Mouse (Mus musculus) spleen, postnatal 14 days (tissue): ENCODE results near the gene Zbtb16.

Experiments used
- DNase-seq, 2 experiments: peaks; one replicate each; pipeline ENCODE4 v3.0.0; 2021 to 2022; ENCODE audit warnings: low spot score in 2 of 2

The Zbtb16 gene

DNA sequence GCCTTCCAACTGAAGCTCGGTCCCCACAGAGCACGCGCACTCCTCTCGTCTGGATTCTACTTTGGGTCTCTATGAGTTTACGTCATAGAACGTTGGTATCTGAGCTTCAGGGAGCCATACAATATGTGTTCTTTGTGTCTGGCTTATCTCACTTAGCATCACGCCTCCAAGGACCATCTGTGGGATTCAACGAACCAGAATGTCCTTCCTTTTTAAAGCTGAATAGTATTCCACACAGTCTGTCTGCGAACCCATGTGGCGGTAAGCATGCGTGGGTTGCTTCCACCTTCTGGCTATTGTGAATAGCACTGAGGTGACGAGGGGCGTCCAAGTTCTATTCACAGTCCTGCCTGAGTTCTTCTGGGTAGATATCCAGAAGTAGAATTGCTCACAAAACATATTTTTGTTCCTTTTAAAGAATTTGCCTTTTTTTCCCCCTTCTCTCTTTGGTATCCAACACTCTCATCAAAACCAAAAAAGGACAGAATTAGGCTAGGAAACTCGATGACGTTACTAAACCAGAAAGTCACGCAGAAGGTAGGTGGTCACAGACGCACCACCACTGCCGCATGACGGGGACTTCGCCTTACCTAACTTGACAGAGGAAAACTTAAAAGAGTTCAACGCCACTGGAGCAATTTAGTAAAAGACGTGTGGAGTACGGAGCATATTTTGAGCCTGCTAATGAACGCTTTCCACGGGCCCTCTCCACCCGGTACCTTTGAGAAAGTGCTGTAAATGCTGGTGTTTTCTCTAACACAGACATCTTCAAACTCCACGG is 32.4 kb downstream of the Zbtb16 start:
- DNase-seq: no peak

GRCm38 (mm10) chr9:48802374-48802773 is 33.6 kb downstream of the Zbtb16 start:
- DNase-seq: no peak

DNA sequence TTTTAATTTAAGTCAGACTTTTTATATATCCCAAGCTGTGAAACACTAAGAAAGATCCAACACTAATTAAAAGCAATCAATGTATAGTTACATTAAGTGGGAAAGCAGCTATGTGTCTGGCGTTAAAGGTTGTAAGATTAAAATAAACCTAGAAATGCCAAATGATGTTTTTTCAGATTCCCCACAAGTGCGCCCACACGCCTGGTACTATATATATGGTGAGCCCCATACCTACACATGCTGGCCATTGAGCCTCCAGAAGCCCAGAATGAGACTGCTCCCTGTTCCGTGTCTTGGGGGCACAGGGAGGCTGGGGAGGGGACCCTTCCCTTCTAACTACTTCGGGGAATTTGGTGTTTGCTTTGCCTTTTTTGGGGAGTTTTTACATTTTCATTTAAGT is 34.7 kb downstream of the Zbtb16 start:
- DNase-seq: no peak

GRCm38 (mm10) chr9:48800627-48801026 is 35.4 kb downstream of the Zbtb16 start:
- no peak for DNase-seq

GRCm38 (mm10) chr9:48798044-48798443 is 38.0 kb downstream of the Zbtb16 start:
- no peak for DNase-seq

GRCm38 (mm10) chr9:48796267-48796822 is 39.7 kb downstream of the Zbtb16 start:
- no peak for DNase-seq

DNA sequence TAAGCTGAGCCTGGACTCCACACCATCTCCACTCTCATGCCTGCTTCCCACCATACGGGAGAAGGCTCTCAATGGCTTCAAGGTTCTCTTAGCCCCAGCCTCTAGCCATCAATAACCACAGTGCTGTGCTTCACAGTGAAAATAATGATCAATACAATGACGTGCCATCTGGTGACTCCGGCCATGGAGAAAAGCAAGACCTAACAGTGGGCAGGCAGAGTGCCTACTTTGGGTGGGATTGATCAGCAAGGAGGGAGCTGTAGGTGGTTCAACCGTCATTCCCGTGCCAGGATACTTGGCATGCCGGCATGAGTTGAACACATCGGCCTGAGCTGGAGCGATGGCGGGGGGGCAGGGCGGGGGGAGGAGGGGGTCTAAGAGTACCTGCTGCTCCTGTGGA is 40.3 kb downstream of the Zbtb16 start:
- no peak for DNase-seq

- DNase-seq: no peak
Measured at GRCm38 (mm10) chr9:48795095-48795494, 40.9 kb downstream of the Zbtb16 start.

DNA sequence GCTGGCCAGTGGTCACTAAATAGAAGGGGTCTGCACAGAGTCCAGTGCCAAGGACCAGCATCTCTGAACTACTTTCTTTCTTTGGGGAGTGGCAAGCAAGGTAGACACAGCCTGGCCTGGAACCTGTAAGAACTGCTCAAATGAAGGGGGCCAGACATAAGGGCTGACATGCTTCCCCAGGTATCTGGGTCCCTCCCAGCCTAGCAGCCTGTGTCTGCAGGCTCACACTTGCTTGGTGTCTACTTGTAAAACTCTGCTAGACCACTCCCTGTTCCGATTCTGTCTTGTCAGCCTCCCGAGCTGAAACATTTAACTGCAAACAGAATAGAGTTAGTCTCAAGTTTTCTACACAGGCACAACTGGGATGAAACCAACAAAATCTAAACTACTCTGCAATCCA is 41.6 kb downstream of the Zbtb16 start:
- DNase-seq: no peak

DNA sequence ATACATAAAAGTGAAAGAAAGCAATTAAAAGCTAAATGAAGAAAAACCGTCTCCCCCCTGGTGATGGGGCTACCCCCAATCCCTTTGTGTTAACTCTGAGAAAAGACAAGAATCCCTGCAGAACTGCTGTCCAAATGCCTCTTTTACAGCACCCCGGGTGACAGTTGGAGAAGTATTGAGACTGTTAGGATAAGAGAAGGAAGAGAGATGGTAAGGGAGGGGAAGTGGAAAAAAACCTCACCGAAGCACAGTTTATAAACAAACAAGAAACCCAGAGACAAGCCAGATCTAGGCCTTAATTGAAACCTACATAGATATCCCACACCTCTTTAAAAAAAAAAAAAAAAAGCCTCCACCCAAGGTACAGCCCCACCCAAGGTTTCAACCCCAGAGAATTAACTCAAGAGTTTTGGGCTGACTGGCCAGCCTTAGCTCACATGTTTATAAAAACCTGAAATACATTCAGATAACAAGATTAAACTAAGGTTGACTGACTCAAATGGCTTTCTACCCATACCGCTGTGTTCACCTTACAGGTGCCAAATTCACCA is 42.3 kb downstream of the Zbtb16 start:
- DNase-seq: no peak

DNA sequence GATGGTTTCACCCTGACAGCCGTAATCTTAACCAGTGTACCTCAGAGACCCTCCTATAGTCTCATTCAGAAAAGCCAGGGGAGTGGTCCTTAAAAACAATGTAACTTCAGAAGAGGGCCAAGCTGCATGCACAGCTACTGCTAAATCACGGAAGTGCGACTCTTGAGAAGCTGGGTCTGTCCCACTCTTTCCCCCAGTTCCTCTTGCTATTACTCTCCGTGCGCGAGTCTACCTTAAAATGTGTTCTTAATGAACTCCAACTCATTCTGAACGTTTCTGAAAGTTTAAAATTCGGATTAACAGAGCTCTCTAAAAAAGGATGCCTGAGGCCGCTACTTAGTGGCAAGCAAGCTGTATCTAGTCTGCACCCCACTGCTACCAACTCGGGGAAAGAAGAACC is 45.4 kb downstream of the Zbtb16 start:
- no peak for DNase-seq

- no peak for DNase-seq
Measured at GRCm38 (mm10) chr9:48787906-48788410, 48.1 kb downstream of the Zbtb16 start.

GRCm38 (mm10) chr9:48787321-48787720 is 48.7 kb downstream of the Zbtb16 start:
- DNase-seq: no peak

DNA sequence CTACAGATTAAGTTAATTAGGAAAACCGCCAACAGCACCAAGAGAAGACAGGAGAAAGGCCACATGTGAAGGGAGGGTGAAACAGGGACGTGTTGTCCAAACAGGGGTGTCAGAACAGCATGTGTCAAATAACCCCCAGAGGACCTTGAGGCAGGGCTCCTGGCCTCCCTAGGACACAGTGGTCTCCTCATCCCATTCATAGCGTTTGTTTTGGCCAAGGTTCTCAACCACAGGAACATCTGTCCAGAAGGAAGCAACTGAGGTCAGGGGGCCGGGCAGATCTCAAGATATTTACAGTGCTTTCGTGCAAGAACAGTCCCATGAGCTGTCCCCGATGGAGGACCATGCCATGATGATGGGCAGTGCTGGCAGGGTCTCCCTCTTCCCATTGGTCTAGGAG is 49.2 kb downstream of the Zbtb16 start:
- DNase-seq: no peak

DNA sequence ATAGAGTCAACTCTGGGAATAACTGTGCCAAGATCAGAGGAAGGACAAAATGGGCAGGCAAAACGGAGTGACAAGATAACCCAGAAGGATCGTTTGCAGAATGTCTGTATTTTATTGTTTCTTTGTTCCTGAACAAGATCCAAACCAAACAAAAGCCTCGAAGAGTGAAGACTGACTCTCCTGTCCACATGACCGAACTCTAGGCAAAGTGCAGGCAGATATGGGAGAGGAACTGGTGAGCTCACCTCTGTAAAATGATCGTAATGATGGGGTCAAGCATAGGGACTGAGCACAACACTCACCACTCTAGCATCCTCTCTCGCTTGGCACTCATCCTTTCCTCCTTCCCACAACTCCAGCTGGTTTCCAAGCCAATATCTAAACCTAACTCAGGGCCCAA is 51.1 kb downstream of the Zbtb16 start:
- no peak for DNase-seq

DNA sequence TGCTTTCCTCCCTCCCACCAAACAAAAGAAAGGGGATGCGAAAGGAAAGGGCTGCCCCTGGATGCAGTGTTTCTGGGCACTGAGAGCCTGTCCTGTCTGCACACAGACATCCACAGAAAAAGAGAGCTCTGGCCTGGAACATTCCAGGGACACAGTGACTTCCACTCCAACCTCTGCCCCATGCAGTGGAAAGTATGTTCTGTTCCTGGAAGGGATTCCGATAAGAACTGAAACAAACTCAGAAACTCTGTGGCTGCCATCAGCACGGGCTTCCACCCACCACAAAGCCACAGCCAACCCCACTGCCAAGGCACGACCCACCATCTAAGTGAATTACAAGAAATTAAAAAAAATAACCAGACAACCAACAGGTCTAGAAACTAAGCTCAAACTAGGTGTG is 52.7 kb downstream of the Zbtb16 start:
- DNase-seq: no peak

DNA sequence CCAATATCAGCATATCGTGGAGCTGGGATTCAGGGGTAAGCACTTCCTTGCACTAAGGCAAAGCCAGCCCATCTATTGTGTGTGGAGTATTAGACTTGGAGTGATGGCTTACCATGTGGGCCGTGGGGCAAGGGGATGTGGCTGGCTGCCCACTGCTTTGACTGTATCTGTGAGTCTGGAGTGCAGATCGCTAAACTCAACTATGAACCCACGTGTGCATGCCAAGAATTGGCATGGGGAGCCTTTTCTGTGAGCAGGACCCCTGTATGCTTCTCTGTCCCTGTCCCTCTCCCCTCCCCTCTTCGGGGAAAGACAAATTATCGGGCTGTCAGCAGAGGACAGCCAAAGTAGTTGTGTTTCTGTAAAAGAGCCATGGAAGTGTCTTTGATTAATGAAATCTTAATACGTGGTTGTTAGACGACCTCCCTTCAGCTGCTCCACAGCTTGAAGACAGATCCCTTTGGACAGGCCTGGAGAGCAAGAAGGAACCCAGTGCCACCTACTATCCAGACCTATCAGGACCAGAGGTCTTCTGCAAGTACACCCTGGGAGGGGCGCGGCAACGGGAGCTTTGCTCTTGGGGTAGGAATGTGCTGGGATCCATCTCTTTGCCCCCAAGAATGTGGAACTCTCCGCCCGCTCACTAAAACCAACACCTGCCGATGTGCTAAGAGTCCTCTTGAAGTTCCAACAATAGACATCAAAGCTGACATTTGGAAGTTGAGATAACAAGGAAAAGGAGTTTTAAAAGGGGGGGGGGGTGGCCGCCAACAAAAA is 53.5 kb downstream of the Zbtb16 start:
- DNase-seq: no peak

- DNase-seq: no peak
Measured at GRCm38 (mm10) chr9:48776268-48776667, 59.8 kb downstream of the Zbtb16 start.

- no peak for DNase-seq
Measured at GRCm38 (mm10) chr9:48775561-48775960, 60.5 kb downstream of the Zbtb16 start.

GRCm38 (mm10) chr9:48773710-48774109 is 62.3 kb downstream of the Zbtb16 start:
- DNase-seq: no peak

- DNase-seq: no peak
Measured at GRCm38 (mm10) chr9:48773130-48773529, 62.9 kb downstream of the Zbtb16 start.

DNA sequence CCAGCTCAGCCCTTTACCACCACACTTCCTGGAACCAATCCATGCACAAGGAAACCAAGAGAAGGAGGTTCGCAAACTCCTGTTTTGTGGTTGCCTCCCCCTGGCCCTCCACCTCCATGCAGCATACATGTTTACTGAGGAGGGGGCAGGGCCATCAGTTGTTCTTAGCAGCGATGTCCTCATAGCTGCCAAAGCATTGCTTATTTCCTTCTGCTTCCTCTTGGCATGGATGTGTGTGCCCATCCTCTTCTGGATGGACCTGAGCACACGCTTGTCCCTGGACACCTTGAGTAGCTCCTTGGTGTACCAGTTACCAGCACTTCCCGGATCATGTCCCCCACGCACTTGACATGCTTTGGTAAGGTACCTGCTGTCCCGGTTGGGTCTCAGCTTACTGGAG is 64.5 kb downstream of the Zbtb16 start:
- no peak for DNase-seq
